Mouse (Mus musculus) urinary bladder, adult 2 months (tissue): Measurements from ENCODE around the gene Gm42669. TPM values are rescaled to one million over a fixed set of nuclear protein-coding genes. Genes with fewer than 3 reads are reported as not detected.

ENCODE experiments used
- DNase-seq: peaks from one replicate; pipeline ENCODE4 v3.0.0; 2022; ENCODE audit warnings: low spot score
- polyA plus RNA-seq: library from polyadenylated mRNA; depleted of rRNA; stranded (reverse); fragments of >200 nt; gene quantifications from 2 replicates; pipeline ENCODE4 v1.2.3, GENCODE M21; 2012; rRNA removed

Gene Gm42669
- 0.04 and 0.12 TPM in 2 replicates for polyA plus RNA-seq

DNA sequence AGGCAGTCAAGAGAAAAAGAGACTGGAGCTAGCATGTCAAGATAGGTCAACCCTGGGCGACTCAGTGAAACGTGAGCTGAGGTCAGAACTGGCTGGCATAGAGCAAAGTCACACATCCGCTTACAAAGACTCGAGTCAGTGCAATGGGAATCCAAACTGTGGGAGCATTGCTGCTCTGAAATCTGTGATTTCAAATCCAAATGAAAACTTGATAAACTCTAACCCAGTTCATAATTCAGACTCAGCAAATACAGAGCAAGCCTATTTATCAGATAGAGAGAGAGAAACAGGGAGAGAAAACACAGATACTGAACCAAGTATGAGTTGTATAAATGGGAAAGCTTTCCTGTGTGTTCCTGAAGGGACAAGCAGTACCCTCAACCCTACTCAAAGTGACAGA is at the start of gene Gm42669:
TSS of gene Gm42669 (plus strand) at position 301 of the 400 bp plus-strand sequence.
- no peak for DNase-seq

DNA sequence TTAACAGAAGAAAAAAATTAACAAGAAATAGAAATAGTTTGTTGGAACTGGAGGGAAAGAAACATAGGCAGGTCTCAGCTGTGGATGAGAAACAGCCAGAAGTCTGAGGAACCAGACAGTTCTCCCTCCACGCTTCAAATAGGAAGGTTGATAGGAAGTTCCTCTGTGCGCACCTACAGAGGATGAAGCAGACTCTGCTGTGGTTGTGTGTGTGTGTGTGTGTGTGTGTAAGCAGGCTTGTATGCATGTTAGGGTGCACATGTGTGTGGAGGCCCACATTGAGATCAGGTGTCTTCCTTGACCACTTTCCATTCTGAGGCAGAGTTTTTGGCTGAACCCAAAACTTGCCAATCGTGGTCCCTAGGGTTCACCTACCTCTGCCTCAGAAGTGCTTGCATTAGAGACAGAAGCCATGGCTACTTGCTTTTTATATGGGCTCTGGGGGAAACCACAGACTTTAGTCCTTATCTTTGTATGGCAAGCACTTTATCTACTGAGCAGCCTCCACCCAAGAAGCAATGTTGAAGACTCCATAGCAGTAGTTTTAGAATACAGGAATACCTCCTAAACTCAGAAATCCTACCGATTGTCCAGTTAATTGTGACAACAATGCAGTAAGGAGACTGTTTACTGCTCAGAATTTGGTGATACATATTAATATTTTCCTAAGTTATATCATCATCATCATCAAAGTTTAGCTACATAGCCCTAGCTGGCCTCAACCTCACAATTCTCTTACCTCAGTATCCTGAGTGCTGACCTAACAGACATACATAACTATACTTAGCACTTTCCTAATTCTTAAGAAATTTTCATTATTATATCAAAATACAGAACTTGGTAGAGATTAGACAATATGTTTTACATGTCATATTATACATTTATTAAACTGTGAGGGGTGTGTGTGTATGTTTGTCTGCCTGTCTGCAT is 45.0 kb upstream of the Gm42669 start:
- DNase-seq = no peak

DNA sequence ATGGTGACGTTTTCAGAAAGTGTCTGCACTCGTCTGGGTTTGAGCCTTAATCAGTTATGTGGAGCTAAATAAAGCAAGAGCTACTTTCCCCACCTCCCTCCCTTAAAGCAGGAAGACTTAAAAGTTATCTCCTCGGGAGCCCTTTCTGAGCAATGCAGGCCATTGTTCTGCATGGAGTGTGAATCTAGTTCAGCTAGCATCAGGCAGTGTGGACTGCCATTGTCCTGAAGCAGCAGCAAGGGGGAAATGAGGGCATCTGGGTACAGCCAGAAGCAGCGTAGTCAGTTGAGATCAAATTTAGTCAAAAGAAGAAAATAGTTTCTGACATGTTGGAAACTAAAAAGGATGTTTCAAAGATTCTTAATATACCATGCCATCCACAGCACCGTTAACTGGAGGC is 40.9 kb upstream of the Gm42669 start:
- no peak for DNase-seq

DNA sequence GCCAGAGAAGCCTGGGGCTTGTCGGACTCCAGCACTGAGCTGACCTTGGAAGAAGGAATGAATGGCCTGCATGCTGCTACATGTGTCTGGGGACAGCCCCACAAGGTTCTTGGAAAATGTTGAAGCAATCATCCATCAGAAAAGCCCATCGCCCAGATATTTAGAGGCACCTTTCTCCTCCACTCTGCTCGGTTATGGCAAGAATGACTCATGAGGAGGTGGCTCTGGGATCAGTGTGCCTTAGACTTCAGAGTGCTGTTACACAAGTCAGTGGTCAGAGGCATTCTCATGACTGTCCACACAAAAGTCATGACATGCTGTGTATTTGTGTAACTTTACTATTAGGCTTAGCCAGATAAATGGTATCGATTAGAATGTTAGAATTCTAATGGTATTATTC is 40.3 kb upstream of the Gm42669 start:
- DNase-seq = no peak

DNA sequence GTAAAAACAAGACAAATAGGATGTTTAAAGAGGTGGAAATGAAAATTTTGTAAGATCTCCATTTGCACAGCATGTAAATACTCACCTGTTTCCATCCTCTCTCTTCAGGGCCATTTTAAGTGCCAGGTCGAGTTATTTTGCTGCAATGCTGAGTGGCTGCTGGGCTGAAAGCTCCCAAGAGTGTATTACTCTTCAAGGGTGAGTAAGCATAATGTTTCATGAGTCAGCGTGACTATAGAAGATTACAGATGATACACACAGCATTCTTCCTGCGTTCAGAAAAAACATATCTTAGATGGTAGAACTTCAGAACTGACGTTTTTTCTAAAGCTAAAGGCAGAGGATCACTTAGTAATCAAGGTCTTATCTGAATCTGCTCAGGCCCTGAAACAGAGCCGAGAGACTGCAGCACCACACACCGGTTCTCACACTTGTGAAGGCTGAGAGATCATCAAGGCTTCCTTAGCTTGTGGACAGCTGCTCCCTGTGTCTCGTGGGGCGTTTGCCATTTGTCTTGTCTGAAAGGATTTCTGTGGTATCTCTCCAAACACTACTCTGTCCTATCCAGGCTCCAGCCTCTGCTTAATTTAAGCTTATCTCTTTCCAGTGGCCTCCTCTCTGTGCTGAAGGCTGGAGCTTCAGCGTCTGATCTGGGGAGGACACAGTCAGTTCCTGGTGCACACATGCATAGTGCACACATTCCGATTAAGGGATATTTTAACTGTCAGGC is 36.7 kb upstream of the Gm42669 start:
- no peak for DNase-seq

DNA sequence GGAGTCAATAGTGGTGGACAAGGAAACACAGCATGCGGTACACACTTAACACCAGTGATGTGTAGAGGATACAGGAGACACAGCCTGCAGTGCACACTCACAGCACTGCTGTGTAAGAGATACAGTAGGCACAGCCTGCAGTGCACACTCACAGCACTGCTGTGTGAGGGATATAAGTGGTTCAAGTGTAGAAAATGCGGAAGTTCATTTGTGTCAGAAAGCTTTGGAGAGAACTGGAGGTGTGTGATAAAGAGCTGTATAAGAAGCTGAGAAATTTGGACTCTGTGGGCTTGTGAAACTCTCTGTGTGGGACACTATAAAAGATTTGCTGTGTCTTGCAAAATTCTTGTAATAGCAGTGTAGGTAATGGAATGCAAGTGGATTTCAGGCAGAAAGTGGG is 27.2 kb upstream of the Gm42669 start:
- no peak for DNase-seq

DNA sequence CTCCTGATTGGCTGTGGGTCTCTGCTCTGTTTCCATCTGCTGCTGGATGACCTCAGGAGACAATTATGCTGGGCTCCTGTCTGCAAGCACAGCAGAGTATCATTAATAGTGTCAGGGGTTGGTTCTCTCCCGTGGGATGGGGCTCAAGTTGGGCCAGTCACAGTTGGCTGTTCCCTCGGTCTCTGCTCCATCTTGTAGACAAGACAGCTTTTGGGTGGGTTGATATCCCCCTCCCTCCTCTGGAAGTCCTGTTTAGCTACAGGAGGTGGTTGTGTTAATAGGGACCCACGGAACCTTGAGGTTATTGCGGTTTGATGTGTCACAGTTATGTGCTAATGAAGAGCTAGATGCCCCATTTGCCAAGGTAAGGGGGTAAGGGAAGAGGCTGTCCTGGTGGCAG is 18.4 kb upstream of the Gm42669 start:
- no peak for DNase-seq

DNA sequence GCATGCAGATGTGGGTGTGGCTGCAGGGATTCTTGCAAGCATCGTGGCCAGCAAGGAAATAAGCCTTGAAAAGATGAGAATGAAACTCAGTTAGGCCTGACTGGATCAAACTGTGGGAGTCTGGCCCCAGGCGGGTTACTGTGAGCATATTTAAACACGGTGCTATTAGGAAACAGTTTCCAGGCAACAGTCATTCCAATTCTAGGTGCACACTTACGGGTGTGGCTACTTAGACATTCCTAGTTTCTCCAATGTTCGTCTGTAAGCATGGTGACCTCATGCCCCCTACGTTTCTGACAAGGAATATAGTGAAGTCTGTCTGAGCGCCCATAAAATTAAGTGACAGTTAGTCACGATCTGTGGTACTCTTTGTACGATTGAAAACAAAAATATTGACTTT is 16.4 kb upstream of the Gm42669 start:
- no peak for DNase-seq

DNA sequence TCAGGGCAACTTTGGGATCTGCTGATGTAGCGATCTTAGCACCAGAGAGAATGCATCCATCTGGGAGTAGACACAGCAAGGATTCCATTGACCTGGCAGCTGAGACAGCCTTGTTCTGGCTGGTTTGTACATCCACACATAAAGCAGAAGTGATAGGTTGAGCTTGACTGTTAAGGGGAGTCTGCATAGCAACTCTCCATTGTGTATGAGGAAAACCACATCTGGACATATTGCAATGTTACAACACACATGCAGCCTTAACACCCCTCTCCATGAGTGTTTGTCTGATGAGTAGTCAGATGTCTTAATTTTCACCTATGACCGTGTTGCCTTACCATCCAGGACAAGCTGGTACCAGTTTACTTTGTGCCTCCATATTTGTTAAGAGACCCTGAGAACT is 14.9 kb upstream of the Gm42669 start:
- no peak for DNase-seq

DNA sequence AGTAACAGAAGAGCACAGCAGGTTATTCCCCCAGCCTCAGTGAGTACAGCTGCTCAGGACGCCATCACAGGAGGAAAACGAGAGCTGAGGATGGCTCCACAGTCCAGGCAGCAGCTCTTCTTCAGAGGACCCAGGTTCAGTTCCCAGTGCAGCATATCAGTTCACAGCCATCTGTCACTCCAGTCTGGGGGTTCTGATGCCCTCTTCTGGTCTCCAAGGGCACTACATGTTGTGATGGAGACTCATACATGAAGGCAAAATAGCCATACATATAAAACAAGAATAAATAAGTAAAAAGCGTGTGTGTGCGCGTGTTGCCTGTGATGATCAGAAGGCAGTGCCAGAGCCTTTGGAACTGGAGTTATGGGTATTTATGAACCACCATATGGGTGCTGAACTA is 12.7 kb upstream of the Gm42669 start:
- no peak for DNase-seq

DNA sequence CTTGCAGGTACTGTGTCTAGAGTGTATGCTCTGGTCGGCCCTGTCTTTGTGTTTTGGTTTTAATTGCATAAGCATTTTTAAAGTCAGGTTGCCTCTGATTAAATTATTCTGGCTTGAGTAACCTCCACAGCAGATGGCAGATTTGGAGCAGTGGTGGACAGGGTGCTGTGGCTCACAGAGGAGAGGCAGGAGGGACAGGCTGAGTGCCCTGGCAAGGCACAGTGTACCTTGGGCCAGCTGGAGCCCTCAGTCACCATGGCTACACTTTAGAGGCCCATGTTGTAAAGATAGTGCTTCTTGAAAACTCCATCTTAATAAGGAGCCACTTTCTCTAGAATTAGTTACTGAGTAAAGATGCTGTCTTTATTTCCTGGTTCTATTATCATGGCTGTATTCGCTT is 11.4 kb upstream of the Gm42669 start:
- no peak for DNase-seq

DNA sequence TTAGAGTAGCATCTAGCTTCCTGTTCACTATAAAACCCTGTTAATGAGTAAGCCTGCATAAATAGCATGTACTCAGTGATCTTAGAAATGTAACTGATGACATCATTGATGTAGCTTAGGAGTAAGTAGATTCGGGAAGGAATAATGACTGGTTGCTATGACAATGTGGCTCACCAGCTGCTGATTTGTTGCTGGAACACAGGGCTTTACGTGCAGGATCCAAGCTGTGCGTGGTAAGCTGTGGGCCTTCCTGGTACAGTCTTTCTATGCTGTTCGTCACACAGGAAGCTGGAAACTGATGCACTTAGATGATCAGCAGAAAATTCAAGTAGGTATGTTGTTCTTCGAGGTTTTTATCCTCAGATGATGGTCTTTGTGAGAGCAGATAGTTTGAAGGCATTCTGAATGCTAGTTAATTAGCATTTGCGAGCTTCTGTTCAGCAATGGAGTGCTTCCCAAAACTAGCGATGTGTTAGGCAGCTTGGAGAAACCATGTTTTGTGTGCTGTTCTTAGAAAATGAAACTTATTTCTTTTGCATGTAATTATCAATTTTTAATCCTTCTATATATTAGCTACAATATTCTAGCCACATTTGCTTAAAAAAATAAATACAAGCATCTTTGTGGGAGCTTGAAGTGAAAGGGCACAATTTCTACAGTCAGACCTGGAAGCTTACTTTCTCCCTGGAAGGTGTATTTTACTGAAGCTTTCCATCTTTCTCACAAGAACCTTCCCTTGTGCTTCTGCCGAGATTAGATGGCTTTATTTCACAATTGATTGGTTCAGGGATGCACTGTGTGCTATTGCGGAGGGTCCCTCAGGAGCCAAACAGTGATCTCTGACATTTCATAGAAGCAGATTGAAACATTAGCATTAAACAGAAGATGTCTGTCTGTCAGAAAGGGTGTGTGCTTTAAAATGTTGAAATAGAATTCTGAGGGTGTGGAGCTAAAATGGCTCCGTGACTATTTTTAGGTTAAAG is 9.6 kb upstream of the Gm42669 start:
- DNase-seq = no peak

DNA sequence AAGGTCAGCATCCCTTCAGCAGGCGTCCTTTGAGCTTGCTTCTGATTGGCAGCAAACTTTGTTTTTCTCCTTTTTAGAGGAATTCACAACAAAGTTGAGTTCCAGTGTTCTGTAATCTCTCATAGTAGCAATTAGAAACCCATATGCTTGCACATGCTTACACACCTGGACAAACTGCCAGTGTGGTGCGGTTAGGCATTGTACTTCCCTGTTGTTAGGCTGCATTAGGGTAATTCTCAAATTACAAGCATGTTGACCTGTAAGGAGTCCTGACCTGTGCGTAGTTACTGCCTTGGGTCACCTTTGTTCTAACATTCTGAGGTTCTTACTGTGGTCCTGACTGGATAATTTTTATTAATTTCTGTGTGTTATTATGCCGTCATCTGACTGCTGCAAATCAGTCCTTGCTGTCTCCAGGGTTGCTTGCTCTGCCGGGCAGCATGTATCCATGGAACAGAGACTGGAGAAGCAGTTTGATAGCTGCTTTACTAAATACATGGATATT is 8.6 kb upstream of the Gm42669 start:
- DNase-seq = no peak

DNA sequence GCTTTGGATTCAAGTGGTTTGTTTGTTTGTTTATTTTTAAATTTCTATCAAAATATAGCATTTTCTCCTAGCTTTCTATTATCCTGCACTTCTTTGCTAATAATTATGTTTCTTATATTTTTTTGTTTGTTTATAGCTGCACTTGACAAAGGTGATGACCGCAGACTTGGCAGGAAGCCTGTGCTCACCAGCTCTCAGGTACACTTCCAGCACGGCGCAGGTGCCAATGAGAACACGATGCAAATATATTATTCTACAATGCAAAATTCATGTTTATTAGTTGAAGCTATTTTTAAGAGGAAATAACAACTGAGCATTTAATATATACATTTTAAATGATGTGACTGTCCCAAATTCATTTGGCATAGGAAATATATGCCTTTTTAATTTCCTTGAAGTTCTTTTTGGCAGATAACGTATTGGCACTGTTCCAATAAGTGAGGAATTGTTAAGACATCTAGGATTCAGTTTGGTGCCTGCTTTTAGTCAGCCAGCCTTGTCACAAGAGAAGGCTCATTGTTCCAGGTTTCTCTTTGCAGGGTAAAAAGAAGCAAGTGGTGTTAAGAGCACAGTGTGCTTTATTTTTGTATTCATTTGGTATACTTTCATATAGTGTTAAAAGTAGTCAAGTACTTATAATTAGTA is 7.4 kb upstream of the Gm42669 start:
- no peak for DNase-seq

DNA sequence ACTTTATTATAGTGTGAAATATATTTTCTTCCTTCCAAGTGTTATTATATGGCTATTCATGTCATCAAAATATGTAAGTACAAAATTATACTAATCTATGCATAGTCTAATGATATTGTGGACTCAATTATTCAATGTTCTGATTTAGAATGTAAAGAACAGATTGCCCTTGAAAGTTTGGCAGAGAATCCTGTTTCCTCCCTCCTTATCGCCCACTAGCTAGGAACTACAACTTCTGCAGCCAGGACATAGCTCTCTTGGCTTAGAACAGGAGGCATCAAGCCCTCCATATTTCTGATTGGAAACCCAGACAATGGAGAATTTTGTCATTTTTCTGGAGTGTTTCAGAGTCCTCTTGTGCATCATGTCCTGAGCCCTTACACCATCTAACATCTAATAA is 6.7 kb upstream of the Gm42669 start:
- DNase-seq = no peak

DNA sequence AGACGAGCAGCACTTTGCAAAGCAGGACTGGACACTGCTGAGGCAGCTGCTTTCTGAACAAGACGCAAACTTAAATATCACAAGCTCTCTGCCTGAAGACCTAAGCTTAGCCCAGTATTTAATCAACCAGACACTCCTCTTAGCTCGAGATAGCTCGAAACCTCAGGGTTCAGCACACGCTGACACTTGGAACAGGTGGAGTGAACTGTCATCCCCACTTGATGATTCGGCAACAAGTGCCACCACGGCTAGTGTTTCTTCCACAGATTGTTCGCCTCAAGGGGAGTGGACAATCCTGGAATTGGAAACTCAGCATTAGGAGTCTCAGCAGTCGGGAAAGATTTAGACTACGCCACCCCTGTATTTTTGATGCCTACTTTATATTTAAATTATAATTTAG is 3.1 kb downstream of the Gm42669 start:
- no peak for DNase-seq

DNA sequence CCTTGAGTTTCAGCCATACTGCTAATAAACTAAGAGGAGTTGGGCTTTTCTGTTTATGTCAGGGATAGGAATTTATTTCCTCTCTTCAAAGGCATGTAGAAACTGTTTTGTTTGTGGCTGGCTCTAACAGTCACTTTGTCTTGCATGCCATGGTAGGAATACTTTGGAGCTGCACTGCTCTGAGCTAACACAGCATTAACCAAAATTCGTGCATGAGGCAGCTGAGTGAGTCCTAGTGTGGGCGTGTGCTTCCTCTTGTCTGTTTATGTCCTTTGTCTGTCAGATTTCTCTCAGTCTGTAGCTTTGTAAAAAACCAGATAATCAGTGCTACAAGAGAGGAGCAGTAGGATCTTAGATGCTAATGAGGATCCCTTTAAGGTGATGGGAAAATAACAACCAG is 3.9 kb downstream of the Gm42669 start:
- no peak for DNase-seq

DNA sequence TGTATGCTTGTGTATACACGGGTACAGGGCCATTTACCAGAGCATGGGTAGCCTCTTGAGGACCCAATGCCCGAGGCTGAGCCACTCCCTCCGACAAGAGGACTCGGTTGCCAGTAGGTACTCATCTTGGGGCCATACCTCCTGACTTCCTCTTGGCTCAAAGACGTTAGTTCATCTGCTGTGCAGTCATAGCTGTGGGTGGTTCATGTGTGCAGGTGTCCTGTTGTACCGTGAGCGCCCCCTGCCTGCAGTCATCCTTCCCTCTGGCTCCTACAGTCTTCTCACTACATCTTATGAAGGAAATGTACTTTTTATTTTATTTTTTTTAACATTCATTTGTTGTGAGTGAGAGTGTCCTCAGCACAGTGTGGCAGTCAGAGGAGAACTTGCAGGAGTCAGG is 6.2 kb downstream of the Gm42669 start:
- DNase-seq = no peak

DNA sequence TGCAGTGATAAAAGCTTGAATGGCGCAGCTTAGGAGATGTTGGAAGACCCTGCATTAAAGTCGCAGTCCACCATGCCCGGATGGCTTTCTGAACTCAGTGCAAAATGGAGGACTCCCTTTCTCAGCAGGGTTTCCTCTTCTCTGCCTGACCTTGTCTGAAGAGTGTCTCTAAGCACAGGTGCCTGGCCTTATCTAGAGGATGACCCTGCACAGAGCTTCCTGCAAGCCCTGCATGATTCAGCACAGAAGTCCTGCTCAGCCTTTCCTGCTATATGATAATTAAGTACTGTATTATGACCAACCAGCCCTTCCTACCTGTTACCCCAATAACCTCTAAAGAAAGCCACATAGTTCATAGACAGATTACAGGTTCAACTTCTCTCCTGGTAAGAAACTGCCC is 8.0 kb downstream of the Gm42669 start:
- DNase-seq = no peak

DNA sequence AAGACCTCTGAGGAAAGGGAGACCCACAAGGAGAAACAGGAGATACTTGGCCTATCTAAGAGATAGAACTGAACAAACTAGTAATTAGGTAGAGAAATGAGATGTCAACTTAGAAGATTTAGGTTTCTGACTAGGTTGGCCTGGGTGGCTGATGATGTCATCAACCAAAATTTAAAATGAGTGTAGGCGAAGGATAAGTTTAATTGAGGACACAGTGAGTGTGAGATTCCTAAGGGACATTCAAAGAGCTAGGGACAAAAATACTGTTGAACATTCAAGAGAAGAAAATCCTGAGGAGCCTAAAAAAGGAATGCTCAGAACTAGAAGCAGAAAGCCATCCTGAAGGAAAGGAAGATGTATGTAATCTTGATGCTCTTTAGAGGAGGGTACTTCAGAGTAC is 8.7 kb downstream of the Gm42669 start:
- no peak for DNase-seq

DNA sequence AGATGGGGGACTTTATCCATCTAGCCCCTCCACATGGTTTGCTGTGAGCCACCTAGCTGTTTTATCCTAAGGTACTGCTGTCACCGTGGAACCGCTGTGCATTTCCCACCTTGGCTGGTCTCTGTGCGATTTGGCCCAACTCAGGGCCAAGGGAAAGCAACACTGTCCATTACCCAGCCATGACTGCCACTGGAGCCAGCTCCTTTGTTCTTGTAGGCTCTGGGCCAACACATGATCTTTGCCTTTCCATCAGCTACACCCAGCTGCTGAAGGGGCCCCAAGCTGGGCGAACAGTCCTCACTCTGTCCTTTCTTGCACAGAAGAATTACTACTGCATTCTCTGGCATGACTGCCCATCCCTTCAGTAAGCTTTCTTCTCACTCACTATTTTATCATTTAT is 11.2 kb downstream of the Gm42669 start:
- DNase-seq = no peak
